Mouse (Mus musculus) spleen, adult 12 weeks (tissue): ENCODE data around the gene Sprn.

Experiments used
- DNase-seq: peaks from one replicate; pipeline ENCODE4 v3.0.0; 2022; ENCODE audit warnings: low spot score

The Sprn gene

DNA sequence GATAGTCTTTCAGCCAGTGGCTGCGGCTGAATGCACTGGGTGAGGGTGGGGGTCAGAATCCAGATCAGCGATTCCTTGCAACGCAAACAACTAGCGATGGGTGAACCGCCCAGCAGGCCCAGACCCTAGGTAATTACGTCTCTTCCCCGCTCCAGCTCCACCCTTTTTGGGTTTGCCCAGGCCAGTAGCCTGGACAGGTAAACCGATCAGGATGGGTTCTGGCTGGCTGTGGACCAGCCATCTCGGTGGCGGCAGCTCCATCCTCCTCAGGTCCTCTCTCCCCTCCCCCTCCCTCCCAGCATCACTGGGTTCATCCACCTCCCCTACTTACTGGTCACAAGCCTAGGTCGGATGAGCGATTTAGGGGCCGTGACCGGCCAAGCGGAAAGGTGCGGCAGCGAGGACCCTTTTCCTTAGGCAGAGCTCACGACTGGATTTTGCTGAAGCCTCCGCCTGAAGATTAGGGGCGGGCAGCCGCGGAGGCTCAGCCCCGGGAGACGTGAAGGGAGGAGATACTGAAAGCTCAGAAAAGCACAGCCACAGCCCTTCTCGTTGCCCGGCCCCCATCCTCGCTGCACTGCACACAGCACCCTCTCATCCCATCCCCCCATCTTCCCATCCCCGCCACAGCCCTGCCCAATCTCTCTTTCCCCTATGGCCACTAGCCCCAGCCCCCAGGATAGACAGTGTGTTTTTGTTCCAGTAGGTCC, at the start of gene Sprn:
Gene Sprn, minus strand, starts transcription at position 660 of the 710 bp plus-strand sequence.
- DNase-seq, result no peak

GRCm38 (mm10) chr7:140201090-140201489, 46.4 kb upstream of the Sprn start:
- no peak for DNase-seq

DNA sequence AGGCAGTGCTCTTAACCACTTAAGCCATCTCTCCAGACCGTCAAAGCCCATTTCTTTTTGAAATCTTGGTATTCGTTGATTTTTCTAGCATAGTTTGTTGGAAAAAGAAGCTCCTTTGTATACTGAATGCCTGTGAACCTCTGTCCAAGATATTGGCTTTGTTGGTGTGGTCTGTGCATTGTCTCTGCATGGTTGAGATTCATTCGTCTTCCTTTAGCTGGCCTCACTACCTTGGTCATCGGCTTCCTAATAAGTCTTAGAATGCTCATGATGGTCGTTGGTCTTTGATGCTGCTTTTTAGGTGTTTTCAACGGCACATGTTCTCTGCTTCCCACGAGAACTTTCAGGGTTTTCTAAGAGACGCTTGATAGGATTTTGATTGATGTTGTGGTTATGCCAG, 41.3 kb upstream of the Sprn start:
- no peak for DNase-seq

- no peak for DNase-seq
Observed at GRCm38 (mm10) chr7:140194031-140194430, 39.4 kb upstream of the Sprn start.

DNA sequence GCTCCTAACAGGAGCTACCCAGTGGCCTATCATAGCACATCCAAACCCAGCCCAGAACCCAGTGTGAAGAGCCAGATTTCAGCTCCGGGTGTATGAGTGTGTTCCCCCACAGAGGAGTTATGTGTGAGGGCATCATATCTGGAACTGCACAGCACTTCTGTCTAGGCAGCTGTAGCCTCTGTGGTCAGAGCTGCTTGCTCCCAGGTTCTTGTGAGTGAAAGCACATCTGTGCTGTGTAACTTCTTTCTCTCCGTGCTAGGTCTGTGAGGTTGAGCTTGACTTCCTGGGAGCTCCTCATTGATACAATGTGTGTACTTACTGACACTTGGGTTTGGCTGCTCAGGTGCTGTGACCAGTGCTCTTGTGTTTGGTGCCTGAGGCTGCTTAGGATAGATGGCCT, 38.2 kb upstream of the Sprn start:
- DNase-seq, result no peak

DNA sequence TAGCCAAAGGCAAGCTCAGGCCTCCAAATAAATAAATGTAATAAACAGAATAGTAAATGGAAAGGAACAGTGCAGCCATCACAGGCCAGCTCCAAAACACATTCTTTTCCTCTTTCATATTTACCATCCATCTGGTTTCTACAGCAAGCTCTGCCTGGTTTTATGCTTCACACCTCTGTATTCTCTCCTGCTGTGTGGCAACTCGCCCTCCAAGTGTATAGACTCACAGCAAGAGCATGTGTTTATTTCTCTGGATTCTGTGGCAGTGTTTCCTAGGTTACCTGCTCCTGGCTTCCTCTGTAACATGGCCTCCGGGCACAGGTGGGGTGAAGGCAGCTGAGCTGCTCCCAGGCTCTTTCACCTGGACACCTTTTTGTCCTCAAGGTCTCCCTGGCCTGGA, 37.8 kb upstream of the Sprn start:
- no peak for DNase-seq

GRCm38 (mm10) chr7:140190435-140190834, 35.8 kb upstream of the Sprn start:
- DNase-seq, result no peak

GRCm38 (mm10) chr7:140188391-140189328, 34.0 kb upstream of the Sprn start:
- DNase-seq, result no peak

DNA sequence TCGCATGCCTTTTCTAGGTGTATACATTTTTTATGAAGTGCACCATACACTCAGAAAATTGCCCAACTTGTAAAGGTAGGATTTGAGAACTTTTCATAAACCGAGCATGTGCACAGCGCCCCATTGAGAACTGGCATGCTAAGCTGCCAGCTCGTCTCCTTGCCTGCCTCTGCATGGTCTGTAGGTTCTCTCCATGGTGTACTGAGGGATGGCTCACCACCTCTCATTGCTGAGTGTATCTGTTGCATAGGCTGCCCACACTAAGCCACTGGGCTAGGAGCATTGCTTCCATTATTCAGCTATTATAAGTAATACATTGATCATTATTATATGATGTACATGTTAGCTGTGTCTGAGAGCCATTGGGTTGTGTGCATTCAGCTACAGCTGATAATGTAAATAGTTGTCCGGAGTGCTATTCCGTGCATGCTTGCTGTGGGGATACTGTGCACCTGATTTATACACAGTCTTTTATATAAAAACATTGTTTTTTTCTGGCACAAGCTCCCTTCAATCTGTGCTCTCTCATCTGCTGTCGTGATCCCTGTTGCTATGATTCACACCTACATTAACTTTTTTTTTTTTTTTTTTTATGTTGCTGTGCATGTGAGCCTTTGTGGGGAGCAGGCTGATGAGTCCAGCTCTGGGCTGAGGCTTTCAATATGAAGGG, 33.2 kb upstream of the Sprn start:
- DNase-seq, result no peak

DNA sequence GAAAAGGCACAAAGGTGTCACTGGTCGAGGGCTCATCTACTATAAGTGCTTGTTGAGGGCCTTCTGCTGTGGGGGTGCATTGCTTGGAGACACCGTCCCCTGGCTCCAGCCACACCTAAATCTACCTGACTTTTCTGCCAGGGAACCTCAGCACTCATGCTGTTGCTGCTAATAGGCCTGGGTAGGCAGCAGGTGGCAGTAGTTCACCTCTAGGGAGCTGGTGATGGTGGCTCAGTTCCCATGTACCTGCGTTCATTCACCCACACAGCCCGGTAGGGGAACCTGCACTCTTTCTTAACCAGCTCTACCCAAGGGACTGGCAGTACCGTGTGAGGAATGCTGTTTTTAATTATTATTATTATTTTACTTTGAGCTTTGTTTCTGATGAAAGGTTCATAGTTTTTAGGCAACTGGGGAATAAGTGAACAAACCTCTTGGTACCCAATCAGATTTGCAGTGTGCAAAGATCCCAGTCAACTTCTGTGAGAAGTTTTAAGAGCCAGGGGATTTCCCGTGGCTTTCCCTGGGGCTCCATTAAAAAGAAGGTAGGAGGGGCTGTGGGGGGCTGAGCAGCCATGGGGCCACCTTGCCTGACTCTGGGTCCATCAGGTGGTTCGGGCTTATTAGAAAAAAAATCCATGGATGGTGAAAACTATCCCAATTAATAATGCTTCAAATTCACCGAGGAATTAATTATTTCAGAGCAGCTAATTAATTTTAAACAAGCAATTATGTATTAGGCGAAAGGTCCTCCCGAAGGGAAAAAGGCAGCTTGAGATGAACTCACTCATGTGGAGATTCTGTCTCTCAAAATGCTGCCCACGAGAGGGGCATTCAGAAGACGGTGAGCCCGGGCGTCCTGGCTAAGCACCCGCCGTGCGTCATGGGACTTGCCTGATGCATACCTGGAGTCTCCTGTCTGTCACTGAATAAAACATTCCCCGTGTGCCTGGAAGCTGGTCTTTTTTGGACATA, 32.3 kb upstream of the Sprn start:
- DNase-seq, result no peak

- DNase-seq, result no peak
Observed at GRCm38 (mm10) chr7:140184206-140184605, 29.5 kb upstream of the Sprn start.

GRCm38 (mm10) chr7:140180692-140181091, 26.0 kb upstream of the Sprn start:
- DNase-seq, result no peak

- no peak for DNase-seq
Observed at GRCm38 (mm10) chr7:140179176-140179575, 24.5 kb upstream of the Sprn start.

DNA sequence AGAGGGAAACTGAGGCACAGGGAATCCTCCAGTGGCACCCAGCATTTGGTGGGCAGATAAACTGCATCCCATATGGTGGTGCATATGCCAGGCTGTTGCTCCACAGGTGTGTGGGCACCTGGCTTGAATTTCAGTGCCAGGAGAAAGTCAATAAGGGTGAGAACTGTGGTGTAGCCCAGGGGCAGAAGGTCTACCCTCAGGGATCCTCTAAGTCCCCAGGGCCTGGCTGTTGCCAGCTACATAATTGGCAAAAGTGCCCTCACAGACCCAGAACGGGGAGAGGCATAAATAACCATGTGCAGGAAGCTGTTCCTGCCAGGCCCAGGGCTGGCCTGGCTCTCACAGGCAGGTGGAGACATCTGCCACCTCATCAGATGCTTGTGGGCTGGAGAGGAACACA, 18.3 kb upstream of the Sprn start, which contains the start of gene Olfr523:
Gene Olfr523, plus strand, starts transcription at position 282 of the 400 bp plus-strand sequence.
- no peak for DNase-seq

DNA sequence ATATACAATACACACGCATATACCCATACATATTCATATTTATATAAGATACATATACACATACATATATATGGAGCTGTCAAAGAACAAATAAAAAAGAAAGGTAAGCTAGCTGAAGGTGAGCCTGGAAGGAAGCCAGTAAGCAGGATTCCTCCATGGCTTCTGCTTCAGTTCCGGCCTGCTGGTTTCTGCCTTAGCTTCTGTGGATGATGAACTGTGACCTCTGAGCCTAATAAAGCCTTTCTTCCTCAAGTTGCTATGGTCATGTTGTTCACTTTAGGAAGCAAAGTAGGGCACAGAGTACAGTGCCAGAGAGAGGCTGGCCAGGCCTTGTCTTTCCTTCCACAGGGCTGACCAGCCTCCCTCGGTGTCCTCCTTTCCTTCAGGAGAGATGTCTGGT, 16.2 kb upstream of the Sprn start:
- DNase-seq, result no peak

GRCm38 (mm10) chr7:140169386-140169785, 14.7 kb upstream of the Sprn start:
- DNase-seq, result no peak

- DNase-seq, result no peak
Observed at GRCm38 (mm10) chr7:140167950-140168349, 13.3 kb upstream of the Sprn start.

GRCm38 (mm10) chr7:140164664-140165063, 10.0 kb upstream of the Sprn start, which contains the start of gene Olfr522:
Gene Olfr522 (minus strand): TSS chr7:140164764.
- DNase-seq, result no peak

- no peak for DNase-seq
Observed at GRCm38 (mm10) chr7:140160363-140160762, 5.7 kb upstream of the Sprn start.

GRCm38 (mm10) chr7:140153829-140154217, 854 bp downstream of the Sprn start:
- DNase-seq, result no peak

GRCm38 (mm10) chr7:140153383-140153782, 1.3 kb downstream of the Sprn start:
- no peak for DNase-seq
